Mouse (Mus musculus): Measurements from ENCODE around the gene Fam222b.

DNA sequence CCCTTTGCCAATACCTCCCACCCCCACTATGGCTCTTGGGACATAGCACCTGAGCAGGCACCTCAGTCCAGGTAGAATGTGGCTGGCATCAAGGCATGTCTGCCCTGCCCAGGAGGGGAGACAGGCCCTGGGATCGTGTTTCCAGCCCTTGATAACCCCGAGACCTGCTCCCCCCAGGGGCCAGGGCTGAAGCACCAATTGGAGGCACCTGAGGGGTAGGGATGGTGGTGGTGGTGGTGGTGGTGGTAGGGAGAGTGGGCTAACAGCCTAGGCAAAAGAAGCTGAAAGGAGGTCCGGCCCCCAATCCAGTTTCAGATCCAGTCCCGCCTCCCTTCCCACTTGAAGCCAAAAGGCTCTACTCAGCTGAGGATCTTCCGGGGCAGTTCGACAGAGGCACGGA, 65.1 kb downstream of the Fam222b start:
- TF ChIP-seq POLR2A (IDR thresholded peaks at IDR 0.05; ENCODE audit: borderline replicate concordance, control insufficient read depth, low read depth, low read length) (no peak), CTCF (IDR thresholded peaks at IDR 0.05; ENCODE audit: control insufficient read depth, insufficient read depth, low read length) (no peak)
